Mouse (Mus musculus): ENCODE data around the gene Clmn.
"Not testable (repeated sequence)": the region's sequence is repeated elsewhere in the genome, so short reads cannot be mapped to it uniquely, and the experiment has no call there.

The Clmn gene

GRCm38 (mm10) chr12:104765116-104765515 is 99.8 kb downstream of the Clmn start:
- in situ Hi-C loops (cut with MboI, MseI), result no loop called here

- in situ Hi-C loops (cut with MboI, MseI), result no loop called here
These were observed 101.0 kb downstream of the Clmn start for GRCm38 (mm10) chr12:104763918-104764317.

GRCm38 (mm10) chr12:104761411-104761810 is 103.5 kb downstream of the Clmn start:
- in situ Hi-C loops (cut with MboI, MseI), result no loop called here

DNA sequence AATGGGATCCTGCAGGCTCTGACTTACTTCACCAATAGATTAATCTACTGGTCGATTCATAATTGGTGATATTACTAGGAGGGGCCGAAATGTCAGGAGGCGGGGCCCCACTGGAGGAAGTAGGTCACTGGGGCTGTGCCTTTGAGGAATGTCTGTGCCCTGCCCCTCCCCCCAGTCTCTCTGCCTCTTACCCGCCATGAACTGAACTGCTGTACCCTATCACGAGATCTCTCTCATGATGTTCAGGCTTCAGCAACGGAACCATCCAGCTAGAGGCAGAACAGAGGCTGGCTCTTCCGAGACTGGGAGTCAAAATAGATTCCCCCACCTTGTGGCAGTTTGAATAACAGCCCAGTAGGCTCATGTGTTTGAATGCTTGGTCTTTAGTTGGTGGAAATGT is 106.8 kb downstream of the Clmn start:
- in situ Hi-C loops (cut with MboI, MseI), result loop anchor here in 1 of 2 experiments (5.0 kb wide), 1 partner anchor 279 kb away; no protein-coding TSS in a partner anchor

DNA sequence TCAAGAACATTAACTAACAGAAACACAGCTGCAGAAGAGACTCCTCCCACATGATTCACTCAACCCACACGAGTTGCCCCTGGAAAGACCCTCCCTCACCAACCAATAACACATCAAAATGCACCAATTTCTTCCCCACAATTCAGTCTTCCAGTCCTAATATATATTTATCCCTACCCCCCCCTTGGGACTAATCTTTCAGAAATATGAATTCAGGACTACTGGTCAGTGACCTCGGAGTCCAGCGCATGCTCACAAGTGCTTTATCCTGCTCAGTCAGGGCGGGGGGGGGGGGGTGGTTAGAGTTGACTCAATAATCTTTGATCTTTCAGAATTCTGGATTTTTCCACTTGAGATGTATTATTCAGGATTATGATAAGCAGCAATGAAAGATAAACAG is 111.2 kb downstream of the Clmn start:
- in situ Hi-C loops (cut with MboI, MseI), result no loop called here

DNA sequence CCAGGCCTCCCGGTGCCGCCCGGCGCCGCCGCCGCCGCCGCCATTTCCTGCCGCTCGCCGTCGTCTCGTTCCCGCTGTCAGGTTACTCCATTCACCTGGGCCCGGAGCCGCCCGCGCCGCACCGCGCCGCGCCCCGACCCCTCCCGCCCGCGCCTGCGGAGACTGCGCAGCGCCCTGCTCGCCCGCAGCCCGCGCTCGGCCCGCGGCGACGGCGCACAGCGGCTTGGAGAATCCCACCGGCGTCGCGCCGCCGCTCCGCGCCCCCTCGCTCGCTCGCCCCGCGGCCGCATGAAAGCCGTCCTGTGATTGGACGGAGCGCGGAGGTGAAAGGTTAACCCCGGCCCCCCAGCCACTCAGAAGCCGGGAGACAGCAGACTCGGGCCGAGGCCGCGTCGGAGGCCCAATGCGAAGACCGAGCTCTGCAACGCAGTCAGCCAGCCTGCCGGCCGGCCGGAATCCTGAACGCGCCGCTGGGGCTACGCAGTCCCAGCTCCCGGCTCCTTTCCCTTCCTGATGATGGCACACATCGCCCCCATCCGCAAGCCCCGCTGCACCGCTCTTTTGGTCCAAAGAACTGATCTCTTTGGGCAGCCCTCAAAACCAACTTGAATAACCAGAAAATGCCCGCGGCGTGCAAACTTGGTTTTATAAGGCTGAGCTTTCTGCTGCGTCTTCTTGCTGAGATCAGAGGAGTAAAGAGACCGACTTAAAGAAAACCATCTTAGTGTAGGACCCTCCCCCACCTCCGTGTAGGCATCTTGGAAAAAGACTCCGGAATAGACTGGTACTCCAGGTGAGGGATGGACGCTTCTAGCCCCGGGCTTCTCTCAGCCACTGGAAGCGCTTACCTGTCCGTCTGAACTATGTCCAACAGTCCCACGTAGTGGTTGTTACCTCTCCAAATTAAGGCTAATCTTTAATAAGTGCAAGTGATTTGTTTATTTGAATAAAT is 112.8 kb downstream of the Clmn start, which contains the start of gene Dicer1:
Dicer1 (minus strand) TSS at position 139 of the 952 bp plus-strand sequence.
- in situ Hi-C loops (cut with MboI, MseI), result no loop called here

- in situ Hi-C loops (cut with MboI, MseI), result no loop called here
These were observed 113.5 kb downstream of the Clmn start for GRCm38 (mm10) chr12:104751331-104751813.

GRCm38 (mm10) chr12:104748946-104749345 is 115.9 kb downstream of the Clmn start:
- in situ Hi-C loops (cut with MboI, MseI), result no loop called here

- in situ Hi-C loops (cut with MboI, MseI), result no loop called here
These were observed 117.6 kb downstream of the Clmn start for GRCm38 (mm10) chr12:104747252-104747651.

DNA sequence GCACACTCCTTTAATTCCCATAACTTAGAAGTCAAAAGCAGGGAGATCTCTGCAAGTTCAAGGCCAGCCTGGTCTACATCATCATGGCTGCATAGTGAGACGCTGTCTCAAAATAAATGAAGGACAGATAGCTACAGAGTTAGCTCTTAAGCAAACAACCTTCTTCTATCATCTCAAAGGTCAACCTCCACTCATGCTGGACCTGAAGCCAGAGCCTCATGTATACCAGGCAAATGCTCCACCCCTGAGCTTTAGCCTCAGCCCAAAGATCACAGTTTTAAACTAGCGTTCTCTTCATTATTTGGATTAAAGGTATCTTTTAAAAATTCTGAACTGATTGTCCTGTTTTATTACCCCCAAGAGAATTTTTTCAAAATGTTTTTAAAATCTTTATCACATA is 118.3 kb downstream of the Clmn start:
- in situ Hi-C loops (cut with MboI, MseI), result no loop called here

DNA sequence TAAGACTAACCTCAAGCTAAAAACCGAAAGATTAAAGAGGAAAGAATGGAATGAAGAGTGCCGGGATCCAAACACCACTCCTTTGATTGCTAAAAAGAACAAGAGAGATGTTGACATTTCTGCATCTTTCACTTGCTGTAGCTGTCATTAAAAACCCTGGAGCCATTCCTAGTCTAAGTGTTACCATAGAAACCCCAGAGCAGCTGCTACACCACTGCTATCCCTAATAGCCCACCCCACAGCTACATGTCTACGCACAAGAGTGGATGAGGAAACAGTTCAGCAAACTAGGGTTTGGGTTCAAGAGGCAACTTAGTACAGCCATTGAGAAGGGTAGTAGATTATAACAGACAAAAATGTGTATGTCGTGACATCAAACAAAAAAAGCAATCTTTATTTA is 121.2 kb downstream of the Clmn start:
- in situ Hi-C loops (cut with MboI, MseI), result no loop called here

GRCm38 (mm10) chr12:104742247-104742646 is 122.6 kb downstream of the Clmn start:
- in situ Hi-C loops (cut with MboI, MseI), result no loop called here

- in situ Hi-C loops (cut with MboI, MseI), result no loop called here
These were observed 123.8 kb downstream of the Clmn start for GRCm38 (mm10) chr12:104740841-104741787.

DNA sequence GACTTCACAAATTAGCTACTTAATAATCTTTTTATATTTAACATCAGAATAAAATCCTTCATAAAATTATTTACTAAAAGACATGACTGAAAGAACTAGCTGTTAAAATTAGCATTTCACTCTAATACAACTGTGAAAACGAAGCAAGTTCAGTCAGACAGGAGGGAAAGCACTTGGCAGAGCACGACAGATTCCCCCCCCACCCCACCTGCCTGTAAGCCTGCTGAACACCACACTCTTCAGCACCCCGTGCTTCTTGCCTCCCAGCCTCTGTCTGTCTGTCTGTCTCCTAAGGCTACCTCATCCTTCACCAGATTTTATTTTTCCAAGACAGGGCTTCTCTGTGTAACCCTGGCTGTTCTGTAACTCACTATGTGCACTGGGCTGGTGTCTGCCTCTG is 125.9 kb downstream of the Clmn start:
- in situ Hi-C loops (cut with MboI, MseI), result no loop called here

GRCm38 (mm10) chr12:104738446-104738845 is 126.4 kb downstream of the Clmn start:
- in situ Hi-C loops (cut with MboI, MseI), result no loop called here

DNA sequence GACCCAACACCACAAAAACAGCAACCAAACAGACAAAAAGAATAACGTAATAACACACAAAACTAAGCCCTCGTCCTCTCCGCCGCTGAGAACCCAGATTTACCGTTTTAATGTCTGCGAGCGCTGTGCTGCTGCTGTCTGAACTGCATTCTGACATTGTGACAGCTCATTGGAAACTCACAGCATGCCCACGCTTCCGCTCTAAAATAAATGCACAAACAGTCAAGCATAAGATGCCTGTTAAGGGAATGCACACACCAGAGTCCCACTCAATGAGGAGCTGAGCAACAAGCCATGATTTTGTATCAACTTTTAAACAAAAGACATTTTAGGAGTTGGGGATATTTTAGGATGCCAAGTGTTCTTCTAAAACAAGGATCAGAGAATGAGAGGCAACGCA is 127.2 kb downstream of the Clmn start:
- in situ Hi-C loops (cut with MboI, MseI), result no loop called here

- in situ Hi-C loops (cut with MboI, MseI), result no loop called here
These were observed 128.9 kb downstream of the Clmn start for GRCm38 (mm10) chr12:104735993-104736395.

- in situ Hi-C loops (cut with MboI, MseI), result no loop called here
These were observed 131.7 kb downstream of the Clmn start for GRCm38 (mm10) chr12:104733165-104733564.

DNA sequence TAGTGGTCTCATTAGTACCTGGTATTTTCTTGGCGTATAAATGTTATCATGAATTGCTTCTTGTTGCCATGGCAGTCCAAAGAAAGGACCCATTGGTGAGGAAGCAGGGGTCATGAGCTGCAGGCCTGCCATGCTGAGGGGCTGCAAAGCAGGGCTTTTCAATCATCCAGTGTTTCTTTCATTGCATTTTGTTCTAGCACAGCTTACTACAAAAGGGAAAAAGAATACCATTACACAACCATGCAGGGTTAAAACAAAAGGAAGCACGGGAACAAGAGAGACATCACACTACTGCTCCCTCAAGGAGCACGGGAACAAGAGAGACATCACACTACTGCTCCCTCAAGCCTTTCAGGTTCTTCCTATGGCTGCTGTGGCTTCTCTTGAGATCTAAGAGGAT is 133.1 kb downstream of the Clmn start:
- in situ Hi-C loops (cut with MboI, MseI), result no loop called here

DNA sequence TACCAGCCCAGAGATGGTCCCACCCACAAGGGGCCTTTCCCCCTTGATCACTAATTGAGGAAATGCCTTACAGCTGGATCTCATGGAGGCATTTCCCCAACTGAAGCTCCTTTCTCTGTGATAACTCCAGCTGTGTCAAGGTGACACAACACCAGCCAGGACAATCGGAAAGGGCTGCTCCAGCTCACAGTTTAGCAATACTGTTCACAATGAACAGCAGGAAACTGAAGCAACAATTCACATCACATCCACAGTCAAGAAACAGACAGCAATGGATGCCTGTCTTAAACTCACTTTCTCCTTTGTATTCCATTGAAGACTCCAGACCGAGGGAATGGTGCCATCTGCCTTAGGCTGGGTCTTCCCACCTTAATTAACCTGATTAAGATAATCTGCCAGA is 138.4 kb downstream of the Clmn start:
- in situ Hi-C loops (cut with MboI, MseI), result not testable (repeated sequence)

DNA sequence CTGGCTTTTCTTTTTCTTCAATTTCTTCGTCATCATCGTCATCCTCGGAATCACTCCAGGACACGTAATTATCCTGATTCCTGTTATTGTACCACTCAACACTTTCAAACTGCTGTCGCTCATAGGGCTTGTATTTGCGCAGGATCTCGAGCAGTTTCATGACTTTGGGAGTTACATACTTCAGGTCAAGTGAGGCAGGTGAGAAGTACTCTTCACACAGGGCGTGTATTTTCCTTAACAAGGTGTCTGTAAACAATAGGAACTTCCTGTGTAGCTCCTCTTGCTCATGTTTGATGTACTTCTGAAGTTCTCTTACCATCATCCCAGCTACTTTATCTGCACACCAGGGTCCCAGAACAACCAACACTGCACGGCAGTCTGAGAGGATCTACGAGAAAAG is 142.8 kb downstream of the Clmn start:
- in situ Hi-C loops (cut with MboI, MseI), result no loop called here

GRCm38 (mm10) chr12:104721011-104721410 is 143.9 kb downstream of the Clmn start:
- in situ Hi-C loops (cut with MboI, MseI), result no loop called here

All from T-helper 17 cell (primary cell).